Comparison of ENCODE assay signal across 19 mouse cellular contexts in genomic region chr3:133901931-133902330, GRCm38 (mm10).
DNase-seq lines count a peak whose midpoint lies in the region; ATAC-seq and TF ChIP-seq lines count a peak whose summit lies in the region.
"Had no signal": no experiment of that assay in that cellular context is flagged by ENCODE, and none has a peak within 500 bp of the region (broad histone marks: within the 10 kb centered on the region; RNA-seq: fewer than 3 reads in every experiment).

No protein-coding gene starts in this region.

- TF ChIP-seq CTCF in lung, embryonic 14.5 days (IDR thresholded peaks at IDR 0.05; ENCODE audit: low read depth), result no peak
- no peak for TF ChIP-seq CTCF in midbrain, postnatal 0 days (IDR thresholded peaks at IDR 0.05)
- no peak for TF ChIP-seq CTCF in brain, embryonic 14.5 days (IDR thresholded peaks at IDR 0.05; ENCODE audit: borderline replicate concordance, extremely low read depth, insufficient read depth, insufficient read length)

- peak; percentile 20 for DNase-seq in lung, embryonic 14.5 days
- DNase-seq in lung, adult 18-20 months, result no peak
- DNase-seq in midbrain, postnatal 0 days (ENCODE audit: low spot score), result no peak
- DNase-seq in midbrain, embryonic 14.5 days, result no peak
- peak; percentile 17 for DNase-seq in brain, embryonic 14.5 days (ENCODE audit: low read depth)
- no peak for DNase-seq in cerebellum, postnatal 14 days
- DNase-seq: adrenal gland, adult 2 months; adrenal gland, postnatal 10 days; adrenal gland, postnatal 25 days; cerebellum, adult 11 months; cerebellum, adult 18-20 months; cerebellum, adult 8-10 months; cerebellum, adult 9-11 months; cerebellum, postnatal 25 days; forebrain, postnatal 0 days had no signal

- no peak overlapping the region for H3K27ac ChIP-seq in lung, embryonic 14.5 days (ENCODE audit: low read depth)
- no peak overlapping the region for H3K27ac ChIP-seq in midbrain, postnatal 0 days (ENCODE audit: low read depth, low read length)
- no peak overlapping the region for H3K27ac ChIP-seq in midbrain, embryonic 14.5 days (replicated peaks; ENCODE audit: low read depth, low read length)
- H3K27ac ChIP-seq: embryonic facial prominence, embryonic 10.5 days; embryonic facial prominence, embryonic 12.5 days; forebrain, embryonic 13.5 days; forebrain, embryonic 15.5 days had no signal

- no peak overlapping the region for H3K4me3 ChIP-seq in lung, embryonic 14.5 days (ENCODE audit: low read depth, low read length)
- H3K4me3 ChIP-seq in midbrain, postnatal 0 days (ENCODE audit: low read depth, low read length), result no peak overlapping the region
- no peak overlapping the region for H3K4me3 ChIP-seq in midbrain, embryonic 14.5 days (replicated peaks; ENCODE audit: low read depth, low read length)
- H3K4me3 ChIP-seq: embryonic facial prominence, embryonic 10.5 days; embryonic facial prominence, embryonic 12.5 days; forebrain, embryonic 13.5 days; forebrain, embryonic 15.5 days had no signal

- no peaks in the 10 kb centered on the region for H3K27me3 ChIP-seq in lung, embryonic 14.5 days (ENCODE audit: insufficient read depth, low read length)
- no peaks in the 10 kb centered on the region for H3K27me3 ChIP-seq in midbrain, postnatal 0 days (ENCODE audit: insufficient read depth, low read length)
- H3K27me3 ChIP-seq in midbrain, embryonic 14.5 days (ENCODE audit: control insufficient read depth, insufficient read depth, low read length), result no peaks in the 10 kb centered on the region
- H3K27me3 ChIP-seq: embryonic facial prominence, embryonic 12.5 days; forebrain, embryonic 13.5 days; forebrain, embryonic 15.5 days had no signal

- WGBS in lung, embryonic 14.5 days, result 56% methylated on average over 3 of the region's 3 CpGs
- WGBS in midbrain, postnatal 0 days, result 70% methylated on average over 3 of the region's 3 CpGs
- 90% methylated on average over 3 of the region's 3 CpGs for WGBS in midbrain, embryonic 14.5 days

- no peak overlapping the region for H3K4me2 ChIP-seq in lung, embryonic 14.5 days
- H3K4me2 ChIP-seq in midbrain, postnatal 0 days (ENCODE audit: low read depth, low read length, poor library complexity, severe bottlenecking), result no peak overlapping the region
- H3K4me2 ChIP-seq in midbrain, embryonic 14.5 days (ENCODE audit: low read length), result no peak overlapping the region
- H3K4me2 ChIP-seq: embryonic facial prominence, embryonic 12.5 days; forebrain, embryonic 13.5 days; forebrain, embryonic 15.5 days had no signal

- H3K36me3 ChIP-seq in lung, embryonic 14.5 days (ENCODE audit: insufficient read depth), result no peaks in the 10 kb centered on the region
- H3K36me3 ChIP-seq in midbrain, postnatal 0 days (ENCODE audit: insufficient read depth, low read length), result no peaks in the 10 kb centered on the region
- no peaks in the 10 kb centered on the region for H3K36me3 ChIP-seq in midbrain, embryonic 14.5 days (ENCODE audit: control insufficient read depth, insufficient read depth, low read length)
- H3K36me3 ChIP-seq: embryonic facial prominence, embryonic 10.5 days; embryonic facial prominence, embryonic 12.5 days; forebrain, embryonic 15.5 days had no signal

- H3K9me3 ChIP-seq in lung, embryonic 14.5 days (ENCODE audit: low read depth, low read length), result no peaks in the 10 kb centered on the region
- H3K9me3 ChIP-seq in midbrain, postnatal 0 days (ENCODE audit: low read length), result no peaks in the 10 kb centered on the region
- H3K9me3 ChIP-seq in midbrain, embryonic 14.5 days (ENCODE audit: control insufficient read depth, low read length), result no peaks in the 10 kb centered on the region
- H3K9me3 ChIP-seq: embryonic facial prominence, embryonic 10.5 days; embryonic facial prominence, embryonic 12.5 days; forebrain, embryonic 13.5 days; forebrain, embryonic 15.5 days had no signal

- TF ChIP-seq POLR2A in brain, embryonic 14.5 days (IDR thresholded peaks at IDR 0.05; ENCODE audit: borderline replicate concordance, extremely low read depth, insufficient read depth, insufficient read length, poor library complexity, severe bottlenecking), result no peak

- ATAC-seq in lung, embryonic 14.5 days (ENCODE audit: insufficient read depth), result no peak
- 0 out of 2 replicates have a peak, but pooled peaks have one; percentile 52 for ATAC-seq in midbrain, postnatal 0 days (ENCODE audit: low FRiP score)
- no peak for ATAC-seq in midbrain, embryonic 14.5 days (ENCODE audit: low FRiP score, low TSS enrichment)
- ATAC-seq: forebrain, embryonic 13.5 days; forebrain, embryonic 15.5 days; forebrain, postnatal 0 days had no signal

- no peaks in the 10 kb centered on the region for H3K4me1 ChIP-seq in lung, embryonic 14.5 days (ENCODE audit: insufficient read depth)
- no peaks in the 10 kb centered on the region for H3K4me1 ChIP-seq in midbrain, postnatal 0 days (ENCODE audit: insufficient read depth, low read length)
- H3K4me1 ChIP-seq in midbrain, embryonic 14.5 days (ENCODE audit: control insufficient read depth, insufficient read depth, low read length), result no peaks in the 10 kb centered on the region
- H3K4me1 ChIP-seq: embryonic facial prominence, embryonic 10.5 days; embryonic facial prominence, embryonic 12.5 days; forebrain, embryonic 13.5 days; forebrain, embryonic 15.5 days had no signal

- H3K9ac ChIP-seq in lung, embryonic 14.5 days, result no peak overlapping the region
- no peak overlapping the region for H3K9ac ChIP-seq in midbrain, postnatal 0 days (replicated peaks; ENCODE audit: low read length, poor library complexity, severe bottlenecking)
- H3K9ac ChIP-seq in midbrain, embryonic 14.5 days (replicated peaks; ENCODE audit: low read length), result no peak overlapping the region
- H3K9ac ChIP-seq: embryonic facial prominence, embryonic 12.5 days; forebrain, embryonic 13.5 days; forebrain, embryonic 15.5 days; forebrain, postnatal 0 days had no signal

Comparison
In these comparisons a context has a peak if more than half of its experiments do, and no peak if none do; other contexts are left out.
1. DNase-seq: peak in lung, embryonic 14.5 days (single experiment) and brain, embryonic 14.5 days (single experiment); none in lung, adult 18-20 months (0 of 2), midbrain, postnatal 0 days (single experiment), midbrain, embryonic 14.5 days (single experiment) and cerebellum, postnatal 14 days (0 of 2).